Mouse (Mus musculus) lung, adult 2 months (tissue): ENCODE results near the gene Slc4a1ap.

ENCODE experiments used
- CTCF ChIP-seq: fragments of 200-500 bp; IDR thresholded peaks from 2 replicates; pipeline ENCODE4 v1.5.1; 2011; ENCODE audit warnings: mild to moderate bottlenecking, low read length, control low read depth; ENCODE audit not compliant: insufficient read depth
- POLR2A ChIP-seq: fragments of 200-500 bp; IDR thresholded peaks from 2 replicates; pipeline ENCODE4 v1.6.1; 2011; ENCODE audit warnings: low read depth, mild to moderate bottlenecking, control low read depth, low read length, borderline replicate concordance; ENCODE audit errors: extremely low read depth

DNA sequence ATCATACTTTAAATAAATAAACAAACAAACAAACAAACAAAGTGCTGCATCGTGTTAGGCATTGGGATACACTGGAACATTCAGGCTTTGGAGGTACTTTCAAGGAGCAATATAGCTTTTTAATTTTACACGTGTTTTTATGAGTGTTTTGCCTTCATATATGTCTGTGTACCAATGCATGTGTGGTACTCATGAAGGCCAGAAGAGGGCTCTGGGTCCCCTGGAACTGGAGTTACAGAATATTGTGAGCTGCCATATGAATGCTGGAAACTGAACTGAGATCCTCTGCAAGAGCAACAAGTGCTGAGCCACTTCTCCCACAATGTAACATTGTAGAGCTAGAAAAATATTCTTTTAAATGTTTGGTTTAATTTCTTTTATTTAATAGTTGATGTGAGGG, 8.4 kb downstream of the Slc4a1ap start:
- no peak for TF ChIP-seq CTCF
- no peak for TF ChIP-seq POLR2A
